In the genomic region with DNA sequence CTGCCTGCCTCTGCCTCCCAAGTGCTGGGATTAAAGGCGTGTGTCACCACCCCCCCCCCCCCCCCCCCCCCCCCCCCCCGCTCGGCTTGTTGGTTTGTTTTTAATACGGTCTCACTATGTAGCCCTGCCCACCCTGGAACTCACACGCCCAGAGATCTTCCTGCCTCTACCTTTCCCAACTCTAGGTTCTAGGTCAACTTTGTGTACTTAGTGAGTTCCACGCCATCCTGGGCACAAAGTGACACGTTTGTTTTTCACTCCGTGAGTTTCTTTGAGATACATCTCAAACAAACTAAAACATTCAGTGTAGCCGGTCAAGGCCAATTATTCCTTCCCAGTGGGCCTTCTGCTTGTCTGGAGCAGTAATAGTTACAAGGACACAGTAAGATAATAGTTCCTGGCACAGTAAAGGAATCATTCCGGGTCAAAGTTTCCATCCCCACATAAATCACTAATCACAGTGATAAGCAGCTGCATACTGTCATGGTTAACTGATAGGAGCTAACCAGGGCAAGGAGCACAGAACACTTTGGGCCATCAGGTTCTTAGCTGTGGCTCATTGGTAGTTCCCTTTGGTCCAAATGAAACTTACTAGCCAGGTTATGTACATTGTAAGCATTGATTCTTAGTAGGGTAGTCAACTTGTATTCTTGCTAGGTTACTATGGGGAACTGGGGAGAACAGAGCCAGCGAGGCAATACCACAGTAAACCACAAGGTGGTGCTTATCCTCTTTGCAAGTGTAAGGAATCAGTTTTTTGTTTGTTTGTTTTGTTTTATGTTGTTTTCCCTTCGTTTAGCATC, we compare ENCODE assay signal across 8 mouse cellular contexts. TPM values are rescaled to one million over a fixed set of nuclear protein-coding genes. Genes with fewer than 3 reads are reported as not detected.
A peak's percentile ranks its signal among the peaks of the same experiment; 100 is the strongest.
DNase-seq lines count a peak whose midpoint lies in the region; ATAC-seq lines count a peak whose summit lies in the region.

No protein-coding gene starts in this region.

- no peak overlapping the region for H3K9ac ChIP-seq in forebrain, embryonic 13.5 days

- H3K36me3 ChIP-seq in forebrain, embryonic 10.5 days (replicated peaks), result peaks cover 10% of the 10 kb centered on the region
- peaks cover 33% of the 10 kb centered on the region for H3K36me3 ChIP-seq in forebrain, embryonic 13.5 days (ENCODE audit: poor library complexity, severe bottlenecking)

- H3K4me3 ChIP-seq in forebrain, embryonic 10.5 days, result no peak overlapping the region
- no peak overlapping the region for H3K4me3 ChIP-seq in forebrain, embryonic 13.5 days

- WGBS in forebrain, embryonic 10.5 days, result 77% methylated on average over 9 of the region's 12 CpGs
- 77% methylated on average over 9 of the region's 12 CpGs for WGBS in forebrain, embryonic 13.5 days

- DNase-seq in forebrain, embryonic 10.5 days (ENCODE audit: extremely low spot score, low spot score), result peak; percentile 55
- DNase-seq in adrenal gland, adult (ENCODE audit: inconsistent age in 2 of 2, low spot score in 1 of 2), result peak; percentile 55 to 91
- peak; percentile 76 for DNase-seq in embryo, embryonic 10.5 days (ENCODE audit: low spot score)
- DNase-seq in layer of hippocampus, postnatal 14 days (ENCODE audit: low spot score in 2 of 2), result peak; percentile 65 to 67
- DNase-seq in mesoderm, embryonic 11.5 days (ENCODE audit: low read depth, low spot score), result peak; percentile 69
- DNase-seq in spleen, adult 12 weeks (ENCODE audit: low spot score), result peak; percentile 11

- no peaks in the 10 kb centered on the region for H3K27me3 ChIP-seq in forebrain, embryonic 10.5 days (ENCODE audit: poor library complexity, severe bottlenecking)
- no peaks in the 10 kb centered on the region for H3K27me3 ChIP-seq in forebrain, embryonic 13.5 days

- no peak overlapping the region for H3K4me2 ChIP-seq in forebrain, embryonic 13.5 days

- H3K4me1 ChIP-seq in forebrain, embryonic 10.5 days, result peaks cover 10% of the 10 kb centered on the region
- H3K4me1 ChIP-seq in forebrain, embryonic 13.5 days, result peaks cover 6% of the 10 kb centered on the region

- H3K9me3 ChIP-seq in forebrain, embryonic 10.5 days, result no peaks in the 10 kb centered on the region
- no peaks in the 10 kb centered on the region for H3K9me3 ChIP-seq in forebrain, embryonic 13.5 days (replicated peaks)

- no peak; the same call in 1 of the 2 replicates for ATAC-seq in forebrain, embryonic 13.5 days
- ATAC-seq in hematopoietic stem cell, adult 5-6 weeks (replicated peaks in 1 of 2; ENCODE audit: insufficient read depth in 1 of 2, low FRiP score in 2 of 2, low TSS enrichment in 1 of 2, low read depth in 1 of 2, poor library complexity in 2 of 2, severe bottlenecking in 2 of 2), result peak; percentile 49 to 80; a peak in 3 of 4 replicates

- H3K27ac ChIP-seq in forebrain, embryonic 10.5 days, result no peak overlapping the region
- H3K27ac ChIP-seq in forebrain, embryonic 13.5 days, result no peak overlapping the region

RNA-seq across cellular contexts. Expression of a gene that starts 15.1 kb away (rescaled TPM):
- polyA plus RNA-seq in forebrain, embryonic 10.5 days (2016; fragmentation: Nextera tagmentation; extraction: Ambion mirVana), result 10.6 and 12.4 TPM in 2 replicates
- 15.9 and 16.7 TPM in 2 replicates for polyA plus RNA-seq in forebrain, embryonic 13.5 days (2015; fragmentation: Nextera tagmentation; extraction: Ambion mirVana)
- total RNA-seq in hematopoietic stem cell, adult 5-6 weeks (2017), result 1.2 and 2.4 TPM in 2 replicates
- total RNA-seq in layer of hippocampus, postnatal 14 days (2021), result 10 to 100 TPM; 24.7 to 30.8 TPM

RNA-seq across cellular contexts. Expression of a gene that starts 24.8 kb away (rescaled TPM):
- polyA plus RNA-seq in forebrain, embryonic 10.5 days (2016; fragmentation: Nextera tagmentation; extraction: Ambion mirVana), result 153 and 161 TPM in 2 replicates
- polyA plus RNA-seq in forebrain, embryonic 13.5 days (2015; fragmentation: Nextera tagmentation; extraction: Ambion mirVana), result 142 and 148 TPM in 2 replicates
- 1,082 and 2,100 TPM in 2 replicates for total RNA-seq in hematopoietic stem cell, adult 5-6 weeks (2017)
- total RNA-seq in layer of hippocampus, postnatal 14 days (2021), result 100 to 1,000 TPM; 214 to 218 TPM

RNA-seq across cellular contexts. Expression of a gene that starts 39.4 kb away (rescaled TPM):
- not detected in 2 replicates for polyA plus RNA-seq in forebrain, embryonic 10.5 days (2016; fragmentation: Nextera tagmentation; extraction: Ambion mirVana)
- not detected in 2 replicates for polyA plus RNA-seq in forebrain, embryonic 13.5 days (2015; fragmentation: Nextera tagmentation; extraction: Ambion mirVana)
- total RNA-seq in hematopoietic stem cell, adult 5-6 weeks (2017), result 1.0 TPM in 1 of 2 replicates, not detected in the other
- under 1 TPM in 1 of 2 experiments, not detected in 1; 0.21 TPM for total RNA-seq in layer of hippocampus, postnatal 14 days (2021)

Comparison
In these comparisons a context has a peak if more than half of its experiments do, and no peak if none do; other contexts are left out.
1. DNase-seq: peak in every context shown above with its lines; median percentile 76 in embryo, embryonic 10.5 days; 73 in adrenal gland, adult; 69 in mesoderm, embryonic 11.5 days; 66 in layer of hippocampus, postnatal 14 days; 55 in forebrain, embryonic 10.5 days; 11 in spleen, adult 12 weeks.